Mouse (Mus musculus) adrenal gland, postnatal 25 days (tissue): ENCODE measurements at regions not wholly inside any gene's neighbourhood (a gene's known extent, or its start where the extent isn't known, plus 50 kb on each side); places are given as distances from the start of the nearest gene placed in this dataset.
"Not testable (repeated sequence)": the region's sequence is repeated elsewhere in the genome, so short reads cannot be mapped to it uniquely, and the experiment has no call there.

Experiments
- DNase-seq: peaks from one replicate; pipeline ENCODE4 v3.0.0; 2021; ENCODE audit warnings: mixed read lengths

DNA sequence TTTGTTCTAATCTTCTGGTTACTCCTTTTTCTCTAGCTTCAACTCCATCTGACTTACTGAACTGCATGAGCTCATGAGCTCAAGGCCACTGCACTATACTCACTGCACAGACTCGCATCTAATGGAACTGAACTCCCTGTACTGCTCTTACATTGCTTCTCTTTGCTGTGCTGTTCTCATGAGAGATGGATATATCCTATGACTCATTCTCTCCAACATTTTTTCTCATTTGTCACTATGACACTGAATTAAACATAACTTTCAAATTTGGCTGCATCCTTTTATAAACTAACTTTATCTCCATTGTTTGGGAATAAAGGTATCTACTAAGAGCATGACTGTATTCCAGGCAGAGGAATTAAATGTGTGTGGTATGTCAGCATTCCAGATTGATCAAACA is 806.2 kb downstream of the Rab28 start:
- no peak for DNase-seq

DNA sequence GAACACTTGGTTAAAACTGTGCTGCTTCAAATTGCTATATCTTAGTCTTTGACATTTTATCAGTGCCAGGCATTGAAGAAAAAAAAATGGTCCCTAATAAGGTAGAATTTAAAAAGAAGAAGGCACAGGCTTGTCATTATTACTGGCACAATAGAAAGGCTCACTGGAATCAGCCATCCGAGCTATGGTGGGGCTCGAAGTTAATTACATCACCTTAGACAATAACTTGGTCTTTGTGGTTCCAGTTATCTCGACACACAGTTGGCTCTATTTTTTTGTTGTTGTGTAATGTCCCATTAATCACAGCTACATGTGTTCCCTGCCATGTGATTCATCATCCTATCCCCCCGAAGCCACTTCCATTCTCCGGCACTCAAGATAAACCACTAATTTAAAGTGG is 825.1 kb downstream of the Rab28 start:
- DNase-seq: no peak

DNA sequence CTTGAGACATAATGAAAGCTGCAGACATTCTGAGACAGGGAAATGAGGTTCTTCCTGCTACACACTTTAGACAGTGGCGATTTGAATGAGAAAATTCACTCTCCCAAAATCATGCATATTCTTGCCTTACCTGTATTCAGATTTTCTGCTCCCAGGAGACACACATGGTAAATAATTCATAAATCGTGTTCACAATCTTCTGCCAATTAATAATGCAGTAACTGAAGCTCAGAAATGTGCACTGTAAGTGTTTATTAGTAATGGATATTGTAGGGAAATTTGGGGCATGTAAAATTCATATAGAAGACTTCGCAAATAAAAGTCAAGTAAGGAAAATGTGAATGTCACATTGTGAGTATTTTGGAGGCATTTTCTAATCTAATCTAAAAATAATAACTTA is 830.2 kb downstream of the Rab28 start:
- no peak for DNase-seq

DNA sequence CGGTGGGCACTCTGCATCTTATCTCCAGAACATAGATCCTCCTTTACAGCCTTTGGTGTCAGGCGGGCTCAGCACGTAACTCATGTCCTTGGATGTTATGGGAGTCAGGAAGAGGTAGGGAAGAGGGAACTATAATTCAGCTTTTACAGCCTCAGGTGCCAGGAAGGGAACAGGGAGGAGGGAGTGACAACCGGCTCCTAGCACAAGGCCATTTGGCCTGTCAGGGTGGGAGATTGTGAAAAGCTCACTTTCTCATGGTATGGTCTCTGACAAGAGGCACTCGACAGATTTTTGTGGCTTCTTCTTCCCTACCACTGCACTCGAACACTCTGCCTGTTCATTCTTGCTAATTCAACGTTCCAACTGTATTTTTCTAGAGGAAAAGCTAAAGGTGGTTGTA is 845.6 kb downstream of the Rab28 start:
- not testable (repeated sequence) for DNase-seq
